Mouse (Mus musculus) testis, adult 2 months (tissue): Measurements from ENCODE around the gene Cnn3. TPM values are rescaled to one million over a fixed set of nuclear protein-coding genes. Genes with fewer than 3 reads are reported as not detected.

ENCODE experiments used
- H3K27ac ChIP-seq: fragments of 200-500 bp; 2 replicates; pipeline ENCODE4 v1.5.1; 2012; ENCODE audit warnings: low read depth, low read length; ENCODE audit not compliant: control insufficient read depth, insufficient read depth
- H3K27me3 ChIP-seq: fragments of 200-500 bp; 2 replicates; pipeline ENCODE4 v1.6.1; 2012; ENCODE audit warnings: mild to moderate bottlenecking, low read length, moderate library complexity; ENCODE audit not compliant: control insufficient read depth, insufficient read depth
- H3K36me3 ChIP-seq: fragments of 200-500 bp; 2 replicates; pipeline ENCODE4 v1.6.1; 2012; ENCODE audit warnings: mild to moderate bottlenecking, low read length; ENCODE audit not compliant: control insufficient read depth, insufficient read depth
- H3K4me1 ChIP-seq: fragments of 200-500 bp; 2 replicates; pipeline ENCODE4 v1.6.1; 2012; ENCODE audit warnings: low read length; ENCODE audit not compliant: control insufficient read depth, insufficient read depth
- H3K4me3 ChIP-seq: fragments of 200-500 bp; 2 replicates; pipeline ENCODE4 v1.5.1; 2012; ENCODE audit warnings: low read depth, mild to moderate bottlenecking, low read length, moderate library complexity, mixed read lengths; ENCODE audit not compliant: control insufficient read depth
- CTCF ChIP-seq: fragments of 200-500 bp; IDR thresholded peaks from 2 replicates; pipeline ENCODE4 v1.5.1; 2012; ENCODE audit warnings: low read depth, mild to moderate bottlenecking, inconsistent platforms, low read length, moderate library complexity; ENCODE audit not compliant: control insufficient read depth, insufficient read depth, insufficient replicate concordance
- POLR2A ChIP-seq: fragments of 200-500 bp; IDR thresholded peaks from 2 replicates; pipeline ENCODE4 v1.6.1; 2012; ENCODE audit warnings: low read depth, mild to moderate bottlenecking, inconsistent platforms, low read length, moderate library complexity; ENCODE audit not compliant: control insufficient read depth
- polyA plus RNA-seq: library from polyadenylated mRNA; depleted of rRNA; stranded (reverse); fragments of >200 nt; gene quantifications from 2 replicates; pipeline ENCODE4 v1.2.3, GENCODE M21; 2012

The Cnn3 gene
- polyA plus RNA-seq, 1 experiment: 7.8 TPM

GRCm38 (mm10) chr3:121433359-121433758, 7.1 kb downstream of the Cnn3 start:
- H3K4me3 ChIP-seq: no peak overlapping the region
- no peaks in the 10 kb centered on the region; the same call in 1 of the 2 replicates for H3K4me1 ChIP-seq
- H3K27me3 ChIP-seq: no peaks in the 10 kb centered on the region
- H3K36me3 ChIP-seq: no peaks in the 10 kb centered on the region
- H3K27ac ChIP-seq: no peak overlapping the region
- no peak for TF ChIP-seq CTCF
- TF ChIP-seq POLR2A: no peak

GRCm38 (mm10) chr3:121433968-121434533, 7.8 kb downstream of the Cnn3 start:
- Histone ChIP-seq H3K27ac (no peak overlapping the region), H3K27me3 (no peaks in the 10 kb centered on the region), H3K4me3 (no peak overlapping the region), H3K4me1 (no peaks in the 10 kb centered on the region; the same call in 1 of the 2 replicates), H3K36me3 (no peaks in the 10 kb centered on the region)
- no peak for TF ChIP-seq CTCF
- TF ChIP-seq POLR2A: no peak

DNA sequence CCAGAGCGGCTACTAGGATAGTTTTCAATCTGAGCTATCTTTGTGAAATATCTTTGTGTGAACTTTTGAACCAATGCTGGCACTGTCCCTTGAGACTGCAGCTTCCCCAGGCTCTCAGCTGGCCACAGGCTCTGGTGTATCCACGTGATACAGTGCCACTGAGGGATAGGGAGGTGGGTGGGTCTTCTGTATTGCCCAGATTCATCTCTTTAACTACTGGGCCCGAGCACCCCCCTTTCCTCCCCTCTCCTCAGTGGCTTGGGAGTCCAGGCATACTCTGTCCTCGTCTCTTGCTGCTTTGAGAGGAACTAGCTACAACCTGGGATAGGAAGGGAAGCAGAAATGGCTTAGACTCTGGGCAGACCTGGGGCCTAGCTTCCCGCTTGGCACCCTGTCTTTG, 9.0 kb downstream of the Cnn3 start:
- Histone ChIP-seq H3K36me3 (no peaks in the 10 kb centered on the region), H3K27ac (no peak overlapping the region), H3K4me3 (no peak overlapping the region), H3K4me1 (no peaks in the 10 kb centered on the region; the same call in 1 of the 2 replicates), H3K27me3 (no peaks in the 10 kb centered on the region)
- no peak for TF ChIP-seq POLR2A
- no peak for TF ChIP-seq CTCF

DNA sequence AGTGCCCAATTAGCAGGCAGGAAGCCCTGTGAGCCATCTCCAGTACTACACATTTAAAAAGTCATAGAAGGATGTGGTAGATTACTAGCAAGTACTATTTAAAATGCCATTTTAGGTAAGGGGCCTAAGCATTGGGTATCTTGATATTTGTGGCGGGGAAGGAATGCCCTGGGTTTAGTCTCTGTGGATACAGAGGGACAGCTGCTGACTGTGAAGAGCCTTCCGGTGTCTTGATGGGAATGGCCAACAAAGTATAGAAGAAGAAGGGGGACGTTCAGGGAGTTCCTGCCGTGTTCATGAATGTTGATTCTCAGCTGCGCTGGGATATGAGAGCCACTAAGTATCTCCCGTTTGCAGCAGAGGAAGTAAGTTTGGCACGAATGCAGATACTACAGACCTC, 10.8 kb downstream of the Cnn3 start:
- Histone ChIP-seq H3K4me1 (no peaks in the 10 kb centered on the region; the same call in 1 of the 2 replicates), H3K36me3 (no peaks in the 10 kb centered on the region), H3K27ac (no peak overlapping the region), H3K4me3 (no peak overlapping the region), H3K27me3 (no peaks in the 10 kb centered on the region)
- TF ChIP-seq POLR2A: no peak
- TF ChIP-seq CTCF: no peak

DNA sequence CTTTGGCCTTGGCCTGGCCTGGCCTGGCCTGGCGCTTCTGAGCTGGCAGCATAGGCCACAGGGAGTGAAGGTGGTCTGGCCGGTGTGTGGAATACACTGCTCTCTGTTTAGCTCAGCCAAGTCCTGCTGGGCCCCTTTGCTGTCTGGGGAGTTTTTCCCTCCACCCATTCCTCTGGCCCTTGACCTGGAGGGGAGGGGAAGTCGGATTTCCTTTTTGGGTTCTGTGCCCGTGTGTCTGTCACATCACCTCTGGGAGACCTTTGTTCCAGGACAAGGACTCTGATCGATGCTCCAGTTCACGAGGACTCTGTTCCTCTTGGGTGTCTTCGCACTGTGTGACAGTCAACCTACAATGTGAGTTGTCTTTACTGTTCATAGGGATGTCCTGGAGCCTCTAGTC, 11.7 kb downstream of the Cnn3 start:
- H3K27ac ChIP-seq: no peak overlapping the region
- H3K27me3 ChIP-seq: no peaks in the 10 kb centered on the region
- H3K36me3 ChIP-seq: no peaks in the 10 kb centered on the region
- H3K4me3 ChIP-seq: no peak overlapping the region
- no peak for TF ChIP-seq POLR2A
- no peaks in the 10 kb centered on the region; the same call in 1 of the 2 replicates for H3K4me1 ChIP-seq

- H3K27me3 ChIP-seq: no peaks in the 10 kb centered on the region
- H3K4me3 ChIP-seq: no peak overlapping the region
- peak overlapping the region; percentile 58 for H3K27ac ChIP-seq
- H3K36me3 ChIP-seq: no peaks in the 10 kb centered on the region
- no peaks in the 10 kb centered on the region; the same call in 1 of the 2 replicates for H3K4me1 ChIP-seq
- TF ChIP-seq CTCF: no peak
- TF ChIP-seq POLR2A: no peak
These were observed 13.4 kb downstream of the Cnn3 start for GRCm38 (mm10) chr3:121439623-121440161.

DNA sequence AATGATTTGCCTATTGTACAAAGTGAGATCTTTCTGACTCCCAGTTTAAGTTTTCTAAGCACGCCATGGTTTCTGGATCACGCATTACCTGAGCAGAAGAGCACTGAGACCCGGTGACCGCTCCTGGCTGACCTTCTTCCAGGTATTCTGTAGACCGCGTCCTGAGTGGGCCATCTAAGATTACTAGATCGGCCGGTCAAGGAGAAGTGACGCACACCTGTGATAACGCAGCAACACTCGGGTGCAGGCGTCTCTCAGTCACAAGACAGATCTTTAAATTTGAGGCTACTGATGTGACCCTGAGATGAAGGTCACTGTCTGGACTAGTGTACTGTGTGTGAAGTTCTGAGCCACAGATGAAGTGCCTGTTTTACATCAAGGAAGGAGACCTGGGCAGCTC, 15.2 kb downstream of the Cnn3 start:
- no peak overlapping the region for H3K27ac ChIP-seq
- H3K4me3 ChIP-seq: no peak overlapping the region
- no peaks in the 10 kb centered on the region for H3K27me3 ChIP-seq
- TF ChIP-seq CTCF (no peak), POLR2A (no peak)
- no peaks in the 10 kb centered on the region for H3K36me3 ChIP-seq
- H3K4me1 ChIP-seq: no peaks in the 10 kb centered on the region; the same call in 1 of the 2 replicates
